Mouse (Mus musculus) MEL (cell line): ENCODE results near the gene Als2cl.

Experiments used
- CTCF ChIP-seq, 3 experiments: IDR thresholded peaks in 2 of 3; conservative IDR thresholded peaks in 1 of 3; 2 replicates each; pipeline ENCODE4 v1.5.1; 2011 to 2012; ENCODE audit warnings: low read length in 3 of 3, low read depth in 2 of 3, mild to moderate bottlenecking in 2 of 3, improper control_type of control experiment in 1 of 3, inconsistent platforms in 1 of 3, mixed read lengths in 1 of 3, moderate library complexity in 1 of 3; ENCODE audit not compliant: control insufficient read depth in 1 of 3, insufficient read depth in 1 of 3, poor library complexity in 1 of 3, severe bottlenecking in 1 of 3
- EP300 ChIP-seq, 2 experiments: IDR thresholded peaks; 2 replicates each; pipeline ENCODE4 v1.6.1; 2011; ENCODE audit warnings: improper control_type of control experiment in 2 of 2, low read length in 2 of 2, low read depth in 1 of 2, mild to moderate bottlenecking in 1 of 2
- GABPA ChIP-seq: IDR thresholded peaks from 2 replicates; pipeline ENCODE4 v1.6.1; 2012; ENCODE audit warnings: low read depth, mild to moderate bottlenecking, inconsistent platforms, low read length, improper control_type of control experiment, moderate library complexity
- POLR2A ChIP-seq, 2 experiments: IDR thresholded peaks; 2 replicates each; pipeline ENCODE4 v1.6.1; 2011 to 2012; ENCODE audit warnings: low read length in 2 of 2, mild to moderate bottlenecking in 2 of 2, control low read depth in 1 of 2, improper control_type of control experiment in 1 of 2, low read depth in 1 of 2, moderate library complexity in 1 of 2; ENCODE audit not compliant: control insufficient read depth in 1 of 2, insufficient read depth in 1 of 2, poor library complexity in 1 of 2
- RCOR1 ChIP-seq: IDR thresholded peaks from 2 replicates; pipeline ENCODE4 v1.6.1; 2012; ENCODE audit warnings: low read depth, mild to moderate bottlenecking, inconsistent platforms, low read length, improper control_type of control experiment
- ZC3H11A ChIP-seq: IDR thresholded peaks from 2 replicates; pipeline ENCODE4 v1.6.1; 2012; ENCODE audit warnings: low read depth, mild to moderate bottlenecking, inconsistent platforms, low read length, improper control_type of control experiment

GRCm38 (mm10) chr9:110916786-110917185 is 37.1 kb downstream of the Als2cl start, which contains the start of gene Fam240a:
- TF ChIP-seq GABPA (no peak), CTCF (IDR thresholded peaks at IDR 0.05 in 2 of 3, conservative IDR thresholded peaks at IDR 0.05 in 1 of 3; ENCODE audit: control insufficient read depth in 1 of 3, insufficient read depth in 1 of 3, low read depth in 2 of 3, low read length in 3 of 3, poor library complexity in 1 of 3, severe bottlenecking in 1 of 3) (no peak), POLR2A (IDR thresholded peaks at IDR 0.05; ENCODE audit: control insufficient read depth in 1 of 2, insufficient read depth in 1 of 2, low read depth in 1 of 2, low read length in 2 of 2, poor library complexity in 1 of 2) (no peak), EP300 (IDR thresholded peaks at IDR 0.05; ENCODE audit: low read depth in 1 of 2, low read length in 2 of 2) (no peak), RCOR1 (no peak), ZC3H11A (no peak)
